Mouse (Mus musculus): ENCODE results near the gene Ece1.

DNA sequence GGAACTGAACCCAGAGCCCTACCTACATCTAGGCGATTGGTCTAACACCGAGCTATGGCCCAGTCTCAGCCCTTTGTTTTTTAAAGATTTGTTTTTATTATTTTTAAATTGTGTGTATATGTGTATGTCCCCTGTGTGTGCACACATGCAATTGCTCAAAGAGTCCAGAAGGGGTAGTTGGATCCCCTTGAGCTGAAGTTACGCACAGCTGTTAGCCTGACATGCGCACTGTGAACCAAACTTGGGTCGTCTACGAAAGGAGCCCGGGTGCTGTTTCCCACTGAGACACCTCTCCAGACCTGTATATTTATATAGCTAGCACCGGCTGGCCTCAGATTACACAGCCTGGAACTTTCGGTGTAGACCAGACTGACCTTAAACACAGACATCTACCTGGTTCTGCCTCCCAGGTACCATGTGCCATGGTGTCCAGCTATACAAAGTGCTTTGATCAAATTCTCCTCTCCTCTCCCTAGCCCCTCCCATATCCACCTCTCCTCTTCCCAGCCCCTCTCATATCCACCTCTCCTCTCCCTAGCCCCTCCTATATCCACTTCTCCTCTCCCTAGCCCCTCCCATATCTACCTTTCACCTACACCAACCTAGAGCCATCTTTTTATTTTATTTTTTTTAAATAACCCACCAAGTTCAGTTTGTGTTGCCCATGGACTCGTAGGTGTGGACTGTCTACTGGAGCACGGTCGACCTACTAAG is 79.3 kb downstream of the Ece1 start:
- no peak for TF ChIP-seq USF1 (IDR thresholded peaks at IDR 0.05; ENCODE audit: low read depth, low read length)
- no peak for TF ChIP-seq GABPA (IDR thresholded peaks at IDR 0.05; ENCODE audit: low read depth, low read length)
- TF ChIP-seq HCFC1 (IDR thresholded peaks at IDR 0.05; ENCODE audit: low read depth, low read length), result no peak
- TF ChIP-seq ETS1 (IDR thresholded peaks at IDR 0.05; ENCODE audit: low read depth, low read length), result no peak
- TF ChIP-seq MEF2A (IDR thresholded peaks at IDR 0.05; ENCODE audit: extremely low read depth, insufficient replicate concordance, low read depth, low read length, poor library complexity, severe bottlenecking), result no peak
- no peak for TF ChIP-seq MAX (IDR thresholded peaks at IDR 0.05; ENCODE audit: low read length)
- no peak for TF ChIP-seq CTCF (IDR thresholded peaks at IDR 0.05 in 2 of 3, conservative IDR thresholded peaks at IDR 0.05 in 1 of 3; ENCODE audit: control insufficient read depth in 1 of 3, insufficient read depth in 1 of 3, low read depth in 2 of 3, low read length in 3 of 3, poor library complexity in 1 of 3, severe bottlenecking in 1 of 3)
- no peak for TF ChIP-seq ZC3H11A (IDR thresholded peaks at IDR 0.05; ENCODE audit: low read depth, low read length)
- TF ChIP-seq POLR2AphosphoS5 (IDR thresholded peaks at IDR 0.05; ENCODE audit: borderline replicate concordance, low read depth, low read length), result no peak
- no peak for TF ChIP-seq POLR2A (IDR thresholded peaks at IDR 0.05; ENCODE audit: control insufficient read depth in 1 of 2, insufficient read depth in 1 of 2, low read depth in 1 of 2, low read length in 2 of 2, poor library complexity in 1 of 2)
- no peak for TF ChIP-seq KAT2A (conservative IDR thresholded peaks at IDR 0.05; ENCODE audit: low read depth, low read length)
